Comparison of ENCODE assay signal across 18 mouse cellular contexts in the genomic region with DNA sequence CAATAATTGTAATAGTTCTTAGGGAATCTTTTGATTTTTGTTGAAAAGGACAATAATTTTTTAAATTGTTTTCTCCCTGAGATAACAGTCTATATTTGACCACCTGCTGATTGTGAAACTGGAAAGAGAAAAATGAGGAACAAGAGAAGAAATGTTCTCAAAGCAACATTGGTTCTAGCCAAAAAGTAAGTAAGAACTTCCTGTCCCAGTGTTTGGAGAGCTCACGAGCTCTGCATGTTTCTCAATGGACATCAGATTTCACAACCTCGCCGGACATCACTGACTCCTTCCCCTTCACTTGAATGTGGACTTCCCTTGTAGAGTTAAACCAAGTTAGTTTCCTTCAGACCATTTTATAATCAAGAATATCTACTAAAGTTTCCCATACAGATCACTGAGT. TPM values are rescaled to one million over a fixed set of nuclear protein-coding genes. Genes with fewer than 3 reads are reported as not detected.
DNase-seq lines count a peak whose midpoint lies in the region; ATAC-seq lines count a peak whose summit lies in the region.
"Had no signal": no experiment of that assay in that cellular context is flagged by ENCODE, and none has a peak within 500 bp of the region (broad histone marks: within the 10 kb centered on the region; RNA-seq: fewer than 3 reads in every experiment).

No protein-coding gene starts in this region.

- no peaks in the 10 kb centered on the region for H3K79me2 ChIP-seq in macrophage (ENCODE audit: inconsistent target)

- H3K4me1 ChIP-seq in kidney, embryonic 14.5 days (ENCODE audit: control insufficient read depth, insufficient read depth, low read length), result no peaks in the 10 kb centered on the region
- H3K4me1 ChIP-seq: embryonic facial prominence, embryonic 13.5 days; limb, embryonic 10.5 days; midbrain, embryonic 12.5 days; neural tube, embryonic 15.5 days had no signal

- intact Hi-C loops in heart, postnatal 36 days (cut with DNase I), result no loop called here

- H3K4me3 ChIP-seq in macrophage (ENCODE audit: inconsistent target), result no peak overlapping the region
- H3K4me3 ChIP-seq in kidney, embryonic 14.5 days (ENCODE audit: low read length), result no peak overlapping the region
- H3K4me3 ChIP-seq: embryonic facial prominence, embryonic 13.5 days; heart, adult 2 months; limb, embryonic 10.5 days; midbrain, embryonic 12.5 days; neural tube, embryonic 15.5 days had no signal

- ATAC-seq in kidney, embryonic 14.5 days (ENCODE audit: low FRiP score, low TSS enrichment), result no peak
- ATAC-seq: activated CD4-positive, CD25-positive, alpha-beta regulatory T cell, adult 4 months; forebrain, embryonic 16.5 days; hindbrain, embryonic 16.5 days had no signal

- no peak overlapping the region for H3K9ac ChIP-seq in kidney, embryonic 14.5 days (ENCODE audit: low read depth, low read length)
- H3K9ac ChIP-seq: embryonic facial prominence, embryonic 13.5 days; midbrain, embryonic 12.5 days; neural tube, embryonic 15.5 days had no signal

- peak overlapping the region; percentile 74 for H3K27ac ChIP-seq in macrophage
- no peak overlapping the region for H3K27ac ChIP-seq in kidney, embryonic 14.5 days (ENCODE audit: low read depth, low read length)
- H3K27ac ChIP-seq: embryonic facial prominence, embryonic 13.5 days; heart, adult 2 months; limb, embryonic 10.5 days; midbrain, embryonic 12.5 days; neural tube, embryonic 15.5 days had no signal

- H3K36me3 ChIP-seq in macrophage (ENCODE audit: inconsistent target), result no peaks in the 10 kb centered on the region
- H3K36me3 ChIP-seq in kidney, embryonic 14.5 days (ENCODE audit: control insufficient read depth, insufficient read depth, low read length), result no peaks in the 10 kb centered on the region
- H3K36me3 ChIP-seq: embryonic facial prominence, embryonic 13.5 days; limb, embryonic 10.5 days; midbrain, embryonic 12.5 days; neural tube, embryonic 15.5 days had no signal

- 0% methylated on average over 3 of the region's 3 CpGs for WGBS in macrophage (ENCODE audit: missing documents)
- WGBS in kidney, embryonic 14.5 days, result 78% methylated on average over 3 of the region's 3 CpGs

- H3K9me3 ChIP-seq in kidney, embryonic 14.5 days (ENCODE audit: control insufficient read depth, low read length), result no peaks in the 10 kb centered on the region
- H3K9me3 ChIP-seq: embryonic facial prominence, embryonic 13.5 days; limb, embryonic 10.5 days; midbrain, embryonic 12.5 days; neural tube, embryonic 15.5 days had no signal

- no peak overlapping the region for H3K4me2 ChIP-seq in kidney, embryonic 14.5 days (replicated peaks; ENCODE audit: low read depth, low read length)
- H3K4me2 ChIP-seq: embryonic facial prominence, embryonic 13.5 days; midbrain, embryonic 12.5 days; neural tube, embryonic 15.5 days had no signal

- no peaks in the 10 kb centered on the region for H3K27me3 ChIP-seq in kidney, embryonic 14.5 days (ENCODE audit: control insufficient read depth, insufficient read depth, low read length)
- H3K27me3 ChIP-seq: embryonic facial prominence, embryonic 13.5 days; midbrain, embryonic 12.5 days; neural tube, embryonic 15.5 days had no signal

- DNase-seq in layer of hippocampus, adult 9-10 months (ENCODE audit: low spot score), result peak; percentile 37
- DNase-seq in layer of hippocampus, postnatal 10 days (ENCODE audit: low spot score in 2 of 2), result no peak
- DNase-seq in brain, adult 2 months (ENCODE audit: low read depth, low spot score), result peak; percentile 51
- peak; percentile 3 to 5 for DNase-seq in heart, postnatal 36 days
- no peak for DNase-seq in c-Kit-positive CD71-positive TER-119-positive erythroid progenitor cells, embryonic 14.5 days (ENCODE audit: low spot score)
- no peak for DNase-seq in right cerebral cortex, postnatal 14 days
- DNase-seq: cerebellum, postnatal 10 days; kidney, postnatal 14 days had no signal

RNA-seq across cellular contexts. Expression of a gene that starts 36.0 kb away (rescaled TPM):
- 10 to 100 TPM; 71.3 to 90.3 TPM for total RNA-seq in layer of hippocampus, postnatal 10 days (2021)
- 10 to 100 TPM; 16.9 to 17.8 TPM for total RNA-seq in heart, postnatal 36 days (2021)
- total RNA-seq in macrophage (2018; cell fraction: chromatin; rRNA removed), result 10 to 100 TPM in 6 of 26 experiments, 1 to 10 TPM in 20; 1.1 to 30.8 (median 6.6) TPM
- 10 to 100 TPM in 25 of 26 experiments, 1 to 10 TPM in 1; 9.1 to 25.0 (median 14.8) TPM for total RNA-seq in macrophage (2018; cell fraction: cytosol; rRNA removed)
- total RNA-seq in macrophage (2018; cell fraction: nucleus; rRNA removed), result 10 to 100 TPM in 18 of 26 experiments, 1 to 10 TPM in 8; 2.6 to 33.0 (median 13.0) TPM
- 12.9 to 25.6 TPM (median 20.9 TPM) in 3 replicates for polyA plus RNA-seq in macrophage (2018)
- 18.7 and 24.2 TPM in 2 replicates for polyA plus RNA-seq in kidney, embryonic 14.5 days (2014; fragmentation: Nextera tagmentation; extraction: Ambion mirVana)

Comparison
In these comparisons a context has a peak if more than half of its experiments do, and no peak if none do; other contexts are left out.
1. DNase-seq: peak in layer of hippocampus, adult 9-10 months (single experiment), brain, adult 2 months (single experiment) and heart, postnatal 36 days (2 of 2); none in layer of hippocampus, postnatal 10 days (0 of 2), c-Kit-positive CD71-positive TER-119-positive erythroid progenitor cells, embryonic 14.5 days (single experiment) and right cerebral cortex, postnatal 14 days (single experiment).